Mouse (Mus musculus): ENCODE results near the gene Rbm7. TPM values are rescaled to one million over a fixed set of nuclear protein-coding genes. Genes with fewer than 3 reads are reported as not detected.

The Rbm7 gene
- total RNA-seq (2023), result 10 to 100 TPM; 81.6 to 86.6 TPM

DNA sequence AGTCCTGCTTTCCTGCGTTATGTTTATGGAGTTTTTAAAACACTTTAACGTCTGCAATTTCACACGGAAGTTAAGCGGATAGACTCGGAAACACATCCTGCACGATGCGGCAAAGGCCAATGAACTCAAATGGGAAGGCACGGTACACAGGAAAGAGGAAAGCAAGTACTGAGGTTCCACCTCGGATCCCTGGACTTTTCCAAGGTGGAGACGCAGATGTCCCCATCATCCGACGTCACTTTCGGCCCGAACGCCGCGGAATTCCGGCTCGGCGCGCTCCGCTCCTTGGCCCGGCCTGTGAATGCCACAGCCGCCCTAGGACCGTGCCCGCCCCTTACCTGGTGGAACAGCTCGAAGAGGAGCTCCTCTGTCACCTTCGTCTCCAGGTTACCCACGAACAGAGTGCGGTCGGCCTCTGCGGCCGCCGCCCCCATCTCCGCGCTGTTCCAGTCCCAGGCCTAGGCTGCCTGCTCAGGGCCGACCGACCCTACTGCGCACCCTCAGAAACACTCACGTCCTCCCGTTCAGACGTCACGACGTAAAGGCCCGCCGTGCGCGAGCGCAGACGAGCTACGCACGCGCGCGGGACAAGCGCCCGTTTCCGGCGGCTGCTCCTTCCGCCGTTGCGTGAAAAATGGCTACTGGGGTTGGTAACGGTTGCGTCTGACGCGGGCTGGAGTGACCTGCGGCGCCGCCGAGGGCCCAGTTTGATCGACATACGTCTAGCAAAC is at the start of gene Rbm7, which contains the start of gene Gm5617:
Gene Rbm7, minus strand, starts transcription at position 483 of the 731 bp plus-strand sequence.
Gene Gm5617, plus strand, starts transcription at position 626 of the 731 bp plus-strand sequence.

DNA sequence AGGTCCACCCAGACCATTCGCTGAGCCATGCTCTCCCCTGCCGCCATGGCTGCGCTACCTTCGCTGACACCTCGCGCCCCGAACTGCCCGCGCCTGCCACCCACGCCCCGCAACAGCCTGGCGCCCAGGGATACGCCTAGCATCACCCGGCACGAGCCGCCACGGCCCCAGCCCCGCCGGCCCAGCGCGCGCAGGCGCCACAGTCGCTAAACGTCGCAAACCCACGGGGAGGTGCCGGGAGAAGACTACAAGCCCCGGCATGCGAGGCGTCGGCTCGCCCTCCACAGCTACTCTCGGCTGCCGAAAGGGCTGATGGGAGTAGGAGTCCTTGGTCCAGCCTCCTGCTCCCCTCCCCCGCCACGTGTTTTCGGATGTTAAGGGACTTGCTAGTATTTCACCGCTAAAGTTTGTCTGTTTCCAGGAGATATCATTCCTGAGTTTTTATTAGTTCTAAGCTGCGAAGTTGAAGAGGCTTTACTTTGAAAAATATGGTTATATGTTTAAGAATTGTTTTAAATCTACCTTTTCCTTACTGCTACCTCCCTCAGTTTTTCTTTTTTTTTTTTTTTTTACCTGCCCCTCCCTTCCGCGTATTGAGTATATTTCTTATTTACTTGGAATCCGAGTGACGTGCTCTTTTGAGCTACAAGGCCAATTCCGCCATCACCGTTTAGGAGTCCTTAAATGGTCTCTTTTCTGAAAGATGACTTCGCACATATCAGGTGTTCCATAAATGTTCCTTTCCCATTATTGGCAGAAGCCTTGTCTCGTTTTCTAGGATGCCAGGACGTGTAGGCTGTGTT is 14.5 kb downstream of the Rbm7 start, which contains the start of gene Rexo2:
Gene Rexo2, minus strand, starts transcription at position 213 of the 803 bp plus-strand sequence.

Other genes starting within 250 kb of the Rbm7 start
- 10 to 100 TPM; 12.3 to 26.0 TPM for gene Nxpe2, start 141.8 kb downstream of the Rbm7 start, total RNA-seq (2023)
- gene Rexo2, start 14.7 kb downstream of the Rbm7 start, total RNA-seq (2023), result 10 to 100 TPM; 32.6 to 41.2 TPM
- 10 to 100 TPM; 17.9 to 22.4 TPM for gene Gm5617, start 143 bp upstream of the Rbm7 start, total RNA-seq (2023)
- not detected for gene Nnmt, start 109.9 kb upstream of the Rbm7 start, total RNA-seq (2023)